Mouse (Mus musculus) ES-Bruce4 (cell line): ENCODE measurements around the gene Cep162.

Source experiments
- CTCF ChIP-seq: IDR thresholded peaks from one replicate; pipeline ENCODE4 v1.8.1; 2011; ENCODE audit warnings: low read depth, low read length
- POLR2A ChIP-seq: IDR thresholded peaks from one replicate; pipeline ENCODE4 v1.8.1; 2011; ENCODE audit warnings: low read length; ENCODE audit not compliant: insufficient read depth

GRCm38 (mm10) chr9:87200426-87200825, 54.9 kb downstream of the Cep162 start:
- no peak for TF ChIP-seq CTCF
- no peak for TF ChIP-seq POLR2A
